ENCODE assay signal across 15 mouse cellular contexts in genomic region chr15:96873126-96873525, GRCm38 (mm10).
DNase-seq lines count a peak whose midpoint lies in the region; ATAC-seq and TF ChIP-seq lines count a peak whose summit lies in the region.
"Had no signal": no experiment of that assay in that cellular context is flagged by ENCODE, and none has a peak within 500 bp of the region (broad histone marks: within the 10 kb centered on the region; RNA-seq: fewer than 3 reads in every experiment).

No protein-coding gene starts in this region.

- H3K4me2 ChIP-seq in kidney, embryonic 15.5 days, result no peak overlapping the region
- no peak overlapping the region for H3K4me2 ChIP-seq in limb, embryonic 15.5 days
- no peak overlapping the region for H3K4me2 ChIP-seq in hindbrain, embryonic 13.5 days
- H3K4me2 ChIP-seq: embryonic facial prominence, embryonic 12.5 days; hindbrain, embryonic 14.5 days had no signal

- no peak for TF ChIP-seq CTCF in embryonic fibroblast, embryonic 13.5 days (IDR thresholded peaks at IDR 0.05; ENCODE audit: borderline replicate concordance, insufficient read depth, low read length)

- WGBS in kidney, embryonic 15.5 days, result 54% methylated on average over 4 of the region's 4 CpGs
- WGBS in embryonic facial prominence, embryonic 10.5 days, result 54% methylated on average over 4 of the region's 4 CpGs
- WGBS in limb, embryonic 15.5 days, result 34% methylated on average over 4 of the region's 4 CpGs
- 67% methylated on average over 4 of the region's 4 CpGs for WGBS in hindbrain, embryonic 13.5 days

- no peaks in the 10 kb centered on the region for H3K9me3 ChIP-seq in kidney, embryonic 15.5 days (replicated peaks)
- H3K9me3 ChIP-seq in embryonic facial prominence, embryonic 10.5 days, result no peaks in the 10 kb centered on the region
- no peaks in the 10 kb centered on the region for H3K9me3 ChIP-seq in limb, embryonic 15.5 days
- H3K9me3 ChIP-seq in hindbrain, embryonic 13.5 days, result no peaks in the 10 kb centered on the region
- H3K9me3 ChIP-seq: embryonic facial prominence, embryonic 12.5 days had no signal

- peaks cover 25% of the 10 kb centered on the region for H3K4me1 ChIP-seq in kidney, embryonic 15.5 days
- peaks cover 23% of the 10 kb centered on the region for H3K4me1 ChIP-seq in embryonic facial prominence, embryonic 10.5 days
- peaks cover 13% of the 10 kb centered on the region for H3K4me1 ChIP-seq in embryonic fibroblast, embryonic 13.5 days (ENCODE audit: control insufficient read depth, insufficient read depth, low read length)
- peaks cover 18% of the 10 kb centered on the region for H3K4me1 ChIP-seq in limb, embryonic 15.5 days
- H3K4me1 ChIP-seq in hindbrain, embryonic 13.5 days (replicated peaks), result no peaks in the 10 kb centered on the region

- H3K4me3 ChIP-seq in kidney, embryonic 15.5 days (replicated peaks), result no peak overlapping the region
- H3K4me3 ChIP-seq in embryonic facial prominence, embryonic 10.5 days, result no peak overlapping the region
- H3K4me3 ChIP-seq in embryonic fibroblast, embryonic 13.5 days (ENCODE audit: insufficient read depth, low read length), result no peak overlapping the region
- H3K4me3 ChIP-seq in limb, embryonic 15.5 days, result no peak overlapping the region
- no peak overlapping the region for H3K4me3 ChIP-seq in hindbrain, embryonic 13.5 days
- H3K4me3 ChIP-seq: embryonic facial prominence, embryonic 12.5 days had no signal

- peak overlapping the region; percentile 93 for H3K27ac ChIP-seq in kidney, embryonic 15.5 days
- peak overlapping the region; percentile 57; the same call in 1 of the 2 replicates for H3K27ac ChIP-seq in embryonic facial prominence, embryonic 10.5 days (replicated peaks)
- H3K27ac ChIP-seq in embryonic fibroblast, embryonic 13.5 days (ENCODE audit: insufficient read depth, low read length), result peak overlapping the region; percentile 54
- peak overlapping the region; percentile 33; the same call in 1 of the 2 replicates for H3K27ac ChIP-seq in limb, embryonic 15.5 days
- no peak overlapping the region for H3K27ac ChIP-seq in hindbrain, embryonic 13.5 days
- H3K27ac ChIP-seq: hindbrain, embryonic 14.5 days had no signal

- TF ChIP-seq POLR2A in embryonic fibroblast, embryonic 13.5 days (IDR thresholded peaks at IDR 0.05; ENCODE audit: low read depth, low read length), result no peak

- DNase-seq in kidney, postnatal 14 days, result no peak
- no peak for DNase-seq in embryonic facial prominence, embryonic 10.5 days (ENCODE audit: low spot score)
- no peak for DNase-seq in heart, adult 9 months (ENCODE audit: low spot score in 2 of 2)
- DNase-seq: adrenal gland, postnatal 25 days; cerebellum, adult 18-20 months; forebrain, postnatal 0 days had no signal

- ATAC-seq in kidney, embryonic 15.5 days (replicated peaks; ENCODE audit: low FRiP score), result no peak
- ATAC-seq in limb, embryonic 15.5 days (ENCODE audit: insufficient number of reproducible peaks, low FRiP score, low TSS enrichment, low read depth), result no peak
- ATAC-seq in hindbrain, embryonic 13.5 days (ENCODE audit: low FRiP score), result no peak
- ATAC-seq: activated CD4-positive, CD25-positive, alpha-beta regulatory T cell, adult 4 months; forebrain, postnatal 0 days; midbrain, embryonic 16.5 days; Patski had no signal

- no peaks in the 10 kb centered on the region for H3K36me3 ChIP-seq in kidney, embryonic 15.5 days
- no peaks in the 10 kb centered on the region for H3K36me3 ChIP-seq in embryonic facial prominence, embryonic 10.5 days (replicated peaks)
- H3K36me3 ChIP-seq in limb, embryonic 15.5 days, result no peaks in the 10 kb centered on the region
- H3K36me3 ChIP-seq in hindbrain, embryonic 13.5 days, result no peaks in the 10 kb centered on the region
- H3K36me3 ChIP-seq: embryonic facial prominence, embryonic 12.5 days had no signal

- H3K9ac ChIP-seq in kidney, embryonic 15.5 days, result no peak overlapping the region
- H3K9ac ChIP-seq in limb, embryonic 15.5 days, result no peak overlapping the region
- H3K9ac ChIP-seq in hindbrain, embryonic 13.5 days, result no peak overlapping the region
- H3K9ac ChIP-seq: embryonic facial prominence, embryonic 12.5 days; forebrain, postnatal 0 days; hindbrain, embryonic 14.5 days had no signal

- H3K27me3 ChIP-seq in kidney, embryonic 15.5 days, result no peaks in the 10 kb centered on the region
- H3K27me3 ChIP-seq in embryonic facial prominence, embryonic 10.5 days (replicated peaks; ENCODE audit: low read depth, poor library complexity, severe bottlenecking), result no peaks in the 10 kb centered on the region
- no peaks in the 10 kb centered on the region for H3K27me3 ChIP-seq in limb, embryonic 15.5 days
- no peaks in the 10 kb centered on the region for H3K27me3 ChIP-seq in hindbrain, embryonic 13.5 days
- H3K27me3 ChIP-seq: embryonic facial prominence, embryonic 12.5 days; Patski had no signal
